Mouse (Mus musculus) forebrain, embryonic 10.5 days (tissue): ENCODE data around the gene March4. TPM values are rescaled to one million over a fixed set of nuclear protein-coding genes. Genes with fewer than 3 reads are reported as not detected.

Source experiments
- DNase-seq: peaks from one replicate; pipeline ENCODE4 v3.0.0-alpha.2; 2017; ENCODE audit warnings: low spot score; ENCODE audit errors: extremely low spot score
- H3K27ac ChIP-seq: fragments of 300-500 bp; sonication (generic); 2 replicates; pipeline ENCODE4 v1.5.1; 2016; ENCODE audit warnings: mild to moderate bottlenecking
- H3K27me3 ChIP-seq: fragments of 300-500 bp; sonication (generic); 2 replicates; pipeline ENCODE4 v1.6.1; 2016; ENCODE audit warnings: mild to moderate bottlenecking; ENCODE audit not compliant: poor library complexity, severe bottlenecking
- H3K36me3 ChIP-seq: fragments of 300-500 bp; sonication (generic); replicated peaks from 2 replicates; pipeline ENCODE4 v1.6.1; 2016; ENCODE audit warnings: mild to moderate bottlenecking, moderate library complexity
- H3K4me1 ChIP-seq: fragments of 300-500 bp; sonication (generic); 2 replicates; pipeline ENCODE4 v1.6.1; 2016
- H3K4me3 ChIP-seq: fragments of 300-500 bp; sonication (generic); 2 replicates; pipeline ENCODE4 v1.5.1; 2016; ENCODE audit warnings: mild to moderate bottlenecking, moderate library complexity
- H3K9me3 ChIP-seq: fragments of 300-500 bp; sonication (generic); 2 replicates; pipeline ENCODE4 v1.6.1; 2016; ENCODE audit warnings: mild to moderate bottlenecking, moderate library complexity
- WGBS: fragments of 180-500 bp; shearing (Covaris S2); methylation state at CpG from one replicate; pipeline ENCODE4 v1.1.7; 2016; 5-methylcytosine and 5-hydroxymethylcytosine counted together
- polyA plus RNA-seq: library from polyadenylated mRNA; unstranded; fragments of >200 nt; fragmentation: Nextera tagmentation; extraction: Ambion mirVana; gene quantifications from 2 replicates; pipeline ENCODE4 v1.2.1, GENCODE M21; 2016

Gene March4
- polyA plus RNA-seq, 1 experiment from 2014 or later = not detected

DNA sequence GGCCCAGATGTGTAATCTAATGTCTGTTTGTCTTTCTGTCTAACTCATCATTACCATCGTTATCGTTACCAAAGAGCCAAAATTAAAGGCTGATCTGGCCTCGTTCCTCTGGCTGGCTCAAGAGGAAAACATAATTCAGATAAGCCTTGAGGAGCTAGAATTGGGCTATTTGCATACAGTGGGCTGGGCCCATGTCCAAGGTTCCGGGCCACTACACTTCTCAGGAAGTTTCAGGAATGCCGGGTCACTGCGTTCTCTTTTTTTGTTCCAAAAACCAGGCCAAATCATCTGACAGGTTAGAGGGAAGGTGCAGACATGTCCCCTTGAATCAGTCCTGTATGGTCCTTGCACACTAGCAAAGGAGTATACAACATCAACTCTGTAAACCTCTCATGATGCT, 74.2 kb downstream of the March4 start:
- Histone ChIP-seq H3K4me3 (no peak overlapping the region), H3K27me3 (no peaks in the 10 kb centered on the region), H3K36me3 (no peaks in the 10 kb centered on the region), H3K4me1 (peaks cover 3% of the 10 kb centered on the region; the same call in 1 of the 2 replicates), H3K9me3 (no peaks in the 10 kb centered on the region), H3K27ac (no peak overlapping the region)
- no peak for DNase-seq
- WGBS = 86% methylated on average over 6 of the region's 6 CpGs

DNA sequence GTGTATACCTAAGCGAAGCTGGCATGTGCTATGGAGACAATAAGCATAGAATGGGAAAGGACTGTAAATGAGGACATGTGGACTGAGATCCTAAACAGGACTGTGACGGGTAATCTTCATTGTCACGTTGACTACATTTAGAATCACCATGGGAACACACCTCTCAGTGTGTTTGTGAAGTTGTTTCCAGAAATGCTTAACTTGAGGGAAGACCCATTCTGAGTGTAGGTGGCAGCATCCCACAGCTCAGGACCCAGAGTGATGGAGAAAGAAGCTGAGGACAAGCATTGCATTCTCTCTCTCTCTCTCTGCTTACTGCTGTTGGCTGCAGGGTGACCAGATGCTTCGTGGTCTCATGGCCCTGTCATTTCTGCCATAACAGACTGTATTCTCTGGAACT, 79.1 kb downstream of the March4 start:
- H3K9me3 ChIP-seq = no peaks in the 10 kb centered on the region
- 91% methylated on average over 4 of the region's 4 CpGs for WGBS
- DNase-seq = no peak

DNA sequence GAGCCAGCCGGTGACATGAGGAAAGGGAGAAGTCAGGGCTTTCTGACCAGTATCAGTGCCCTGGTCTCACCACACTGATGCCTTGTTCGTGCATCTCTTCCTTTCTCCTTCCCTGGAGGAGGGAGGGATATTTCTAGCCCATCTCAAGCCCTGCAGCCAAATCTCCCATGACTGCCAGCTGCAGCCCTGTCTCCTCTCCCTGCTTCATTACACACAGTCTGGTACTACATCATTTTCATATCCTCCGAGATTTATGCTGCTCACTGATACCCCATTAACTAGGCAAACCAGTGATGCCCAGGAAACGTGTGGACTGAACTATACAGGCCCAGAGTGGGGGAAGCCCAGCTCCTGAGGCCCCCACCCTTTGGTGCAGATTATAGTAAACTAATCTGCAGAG, 80.8 kb downstream of the March4 start:
- Histone ChIP-seq H3K36me3 (no peaks in the 10 kb centered on the region), H3K27ac (no peak overlapping the region), H3K4me3 (no peak overlapping the region), H3K4me1 (peaks cover 8% of the 10 kb centered on the region), H3K9me3 (no peaks in the 10 kb centered on the region), H3K27me3 (no peaks in the 10 kb centered on the region)
- 88% methylated on average over 4 of the region's 4 CpGs for WGBS
- no peak for DNase-seq

More for the DNA sequence above, 79.1 kb downstream of the March4 start:
- H3K4me1 ChIP-seq = peaks cover 8% of the 10 kb centered on the region
- H3K36me3 ChIP-seq = no peaks in the 10 kb centered on the region
- no peaks in the 10 kb centered on the region for H3K27me3 ChIP-seq
- H3K4me3 ChIP-seq = no peak overlapping the region
- H3K27ac ChIP-seq = no peak overlapping the region

DNA sequence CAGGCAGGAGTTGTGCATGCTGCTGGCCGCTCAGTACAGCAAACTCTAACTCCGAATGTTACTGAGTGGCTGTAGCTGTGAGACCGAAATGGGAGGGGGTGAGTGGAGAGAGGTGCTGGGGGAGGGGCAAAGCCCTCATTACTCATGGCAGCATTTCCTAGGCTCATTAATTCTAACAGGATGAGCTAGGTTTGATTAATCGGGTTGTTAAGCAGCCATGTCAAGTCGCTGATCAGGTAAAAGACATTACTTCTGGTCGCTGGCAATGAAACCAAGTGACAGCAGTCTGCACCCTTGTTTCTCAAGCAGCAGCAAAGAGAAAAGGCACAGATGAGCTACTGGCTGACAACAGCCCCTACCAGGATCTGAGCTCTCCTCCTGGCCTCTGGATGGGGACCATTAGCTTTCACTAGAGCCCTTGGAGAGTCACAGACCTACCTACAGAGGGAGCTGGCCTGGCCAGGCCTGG, 82.0 kb downstream of the March4 start:
- 60% methylated on average over 6 of the region's 6 CpGs for WGBS
- H3K27ac ChIP-seq = no peak overlapping the region

DNA sequence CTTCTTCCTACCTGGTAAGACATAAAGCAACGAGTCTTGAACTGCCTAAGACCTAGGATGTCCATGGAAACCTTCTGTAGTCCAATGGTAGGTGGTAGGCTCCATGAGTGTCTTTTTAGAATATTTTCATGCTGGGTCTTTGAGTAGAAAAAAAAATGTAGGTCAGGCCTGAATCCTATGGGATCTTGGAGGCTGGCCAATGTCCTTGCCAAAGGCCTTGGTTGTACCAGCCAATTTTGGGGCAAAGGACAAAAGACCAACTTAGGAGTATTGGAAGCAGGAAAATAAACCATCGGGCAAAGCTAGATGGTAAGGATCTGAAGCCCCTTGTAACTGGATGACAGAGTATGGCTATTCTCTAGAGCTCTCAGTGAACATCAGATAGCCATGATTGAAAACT, 83.9 kb downstream of the March4 start:
- Histone ChIP-seq H3K4me3 (no peak overlapping the region), H3K27ac (no peak overlapping the region), H3K9me3 (no peaks in the 10 kb centered on the region), H3K4me1 (peaks cover 8% of the 10 kb centered on the region), H3K27me3 (no peaks in the 10 kb centered on the region), H3K36me3 (no peaks in the 10 kb centered on the region)
- 90% methylated on average over 2 of the region's 2 CpGs for WGBS
- DNase-seq = no peak

More for the DNA sequence above, 82.0 kb downstream of the March4 start:
- Histone ChIP-seq H3K4me1 (peaks cover 8% of the 10 kb centered on the region), H3K9me3 (no peaks in the 10 kb centered on the region), H3K36me3 (no peaks in the 10 kb centered on the region), H3K4me3 (no peak overlapping the region), H3K27me3 (no peaks in the 10 kb centered on the region)
- no peak for DNase-seq

DNA sequence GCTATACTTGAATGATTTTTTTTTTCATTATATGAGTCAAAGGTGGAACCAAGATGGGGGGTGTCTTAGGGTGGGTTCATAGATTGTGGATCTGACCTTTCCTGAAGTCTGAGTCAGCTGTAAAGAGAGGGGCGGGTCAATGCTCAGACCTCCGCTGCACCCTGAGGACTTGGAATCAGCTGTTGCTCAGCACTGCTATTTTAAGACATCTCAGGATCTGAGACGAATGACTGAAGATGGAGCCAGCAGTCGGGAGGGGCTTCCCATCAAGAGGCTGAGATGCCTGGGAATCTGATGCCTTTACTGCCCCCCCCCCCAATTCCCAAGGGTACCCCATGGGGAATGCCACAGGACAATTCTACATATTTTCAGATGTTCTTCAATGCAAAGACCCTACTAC, 85.9 kb downstream of the March4 start:
- no peak overlapping the region for H3K27ac ChIP-seq
- 86% methylated on average over 4 of the region's 4 CpGs for WGBS
- no peaks in the 10 kb centered on the region for H3K9me3 ChIP-seq
- no peaks in the 10 kb centered on the region for H3K36me3 ChIP-seq
- H3K4me3 ChIP-seq = no peak overlapping the region
- peaks cover 8% of the 10 kb centered on the region for H3K4me1 ChIP-seq
- no peaks in the 10 kb centered on the region for H3K27me3 ChIP-seq
- no peak for DNase-seq

DNA sequence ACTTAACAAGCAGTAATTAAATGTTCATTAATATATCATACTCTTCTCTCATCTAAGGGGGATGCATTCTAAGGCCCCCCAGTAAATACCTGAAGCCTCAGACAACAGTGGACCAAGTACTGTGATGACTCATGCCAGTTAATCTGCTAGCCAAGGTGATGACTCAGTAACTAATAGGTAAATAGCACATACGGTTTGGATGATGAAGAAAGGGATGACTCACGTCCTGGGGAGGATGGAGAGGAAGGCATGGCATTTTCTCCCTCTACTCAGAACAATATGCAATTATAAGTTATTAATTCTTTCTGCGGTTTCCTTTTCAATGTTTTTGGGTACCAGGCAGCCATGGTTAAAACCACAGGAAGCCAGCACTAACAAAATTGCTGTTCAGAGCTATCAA, 87.0 kb downstream of the March4 start:
- no peaks in the 10 kb centered on the region for H3K9me3 ChIP-seq
- no peak for DNase-seq
- WGBS = 87% methylated on average over 3 of the region's 3 CpGs
- H3K27ac ChIP-seq = no peak overlapping the region
- H3K4me3 ChIP-seq = no peak overlapping the region
- peaks cover 4% of the 10 kb centered on the region for H3K4me1 ChIP-seq
- H3K36me3 ChIP-seq = no peaks in the 10 kb centered on the region
- no peaks in the 10 kb centered on the region for H3K27me3 ChIP-seq

DNA sequence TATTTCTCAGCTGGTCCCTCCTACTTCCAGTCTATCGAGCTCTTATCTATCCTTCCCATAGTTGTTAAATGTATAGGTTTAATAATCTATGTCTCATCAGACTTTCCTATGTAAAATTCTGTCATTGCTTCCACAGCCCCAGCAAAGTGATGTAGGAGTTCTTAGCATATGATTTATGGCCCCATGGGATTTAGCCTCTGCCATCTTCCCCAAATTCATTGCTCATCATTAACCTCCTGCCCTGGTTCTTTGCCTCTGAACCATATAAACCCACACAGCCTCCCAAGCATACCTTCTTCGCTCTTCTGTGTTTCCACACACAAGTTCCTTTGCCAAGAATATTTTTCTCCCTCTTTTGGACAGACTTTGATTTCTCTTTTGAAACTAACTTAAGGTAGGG, 94.0 kb downstream of the March4 start:
- 0 out of 2 replicates have a peak, but pooled peaks cover 4% of the 10 kb centered on the region for H3K4me1 ChIP-seq
- WGBS = 92% methylated on average over 2 of the region's 2 CpGs

DNA sequence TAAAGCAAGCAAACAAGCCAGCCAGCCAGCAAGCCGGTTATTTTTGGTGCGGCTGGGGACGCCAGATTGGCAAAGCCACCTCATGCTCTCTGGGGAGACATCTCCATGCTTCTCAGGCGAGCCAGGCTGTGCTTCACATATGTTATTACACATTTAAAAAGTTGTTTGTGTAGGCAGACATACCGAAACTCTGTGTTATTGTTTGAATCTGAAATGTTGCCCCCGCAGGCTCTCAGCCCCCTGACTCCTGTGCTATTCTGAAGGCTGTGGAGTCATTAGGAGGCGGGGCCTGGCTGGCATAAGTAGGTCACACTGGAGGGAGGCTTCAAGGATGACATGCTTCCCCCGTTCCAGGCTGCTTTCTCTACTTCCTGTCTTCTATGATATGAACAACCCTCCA, 97.6 kb downstream of the March4 start:
- 85% methylated on average over 8 of the region's 8 CpGs for WGBS

More for the DNA sequence above, 94.0 kb downstream of the March4 start:
- Histone ChIP-seq H3K27me3 (no peaks in the 10 kb centered on the region), H3K9me3 (no peaks in the 10 kb centered on the region), H3K36me3 (no peaks in the 10 kb centered on the region), H3K27ac (no peak overlapping the region), H3K4me3 (no peak overlapping the region)
- DNase-seq = no peak

DNA sequence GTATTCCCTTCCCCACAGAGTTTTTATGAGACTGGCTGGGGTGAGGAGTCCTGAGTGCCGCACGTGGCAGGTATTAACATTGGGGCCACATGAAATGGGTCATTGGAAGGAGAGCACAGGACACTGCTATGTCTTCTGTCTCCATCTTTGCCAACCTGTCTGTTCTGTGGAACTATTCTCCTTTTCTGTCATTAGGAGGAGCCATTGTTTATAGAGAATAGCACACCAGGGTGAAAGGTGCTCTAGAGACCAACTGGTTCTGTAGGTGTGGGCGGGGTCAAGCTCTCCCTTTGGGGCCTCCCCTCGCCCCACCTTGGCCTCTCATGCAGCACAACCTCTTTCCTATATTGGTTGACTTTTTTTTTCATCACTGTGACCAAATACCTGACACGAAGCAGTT, 99.8 kb downstream of the March4 start:
- Histone ChIP-seq H3K27me3 (no peaks in the 10 kb centered on the region), H3K36me3 (no peaks in the 10 kb centered on the region), H3K9me3 (no peaks in the 10 kb centered on the region), H3K4me3 (no peak overlapping the region), H3K4me1 (0 out of 2 replicates have a peak, but pooled peaks cover 6% of the 10 kb centered on the region), H3K27ac (no peak overlapping the region)
- no peak for DNase-seq
- WGBS = 80% methylated on average over 5 of the region's 5 CpGs

More for the DNA sequence above, 97.6 kb downstream of the March4 start:
- Histone ChIP-seq H3K4me3 (no peak overlapping the region), H3K27ac (no peak overlapping the region), H3K27me3 (no peaks in the 10 kb centered on the region), H3K4me1 (0 out of 2 replicates have a peak, but pooled peaks cover 4% of the 10 kb centered on the region), H3K36me3 (no peaks in the 10 kb centered on the region), H3K9me3 (no peaks in the 10 kb centered on the region)
- DNase-seq = no peak

DNA sequence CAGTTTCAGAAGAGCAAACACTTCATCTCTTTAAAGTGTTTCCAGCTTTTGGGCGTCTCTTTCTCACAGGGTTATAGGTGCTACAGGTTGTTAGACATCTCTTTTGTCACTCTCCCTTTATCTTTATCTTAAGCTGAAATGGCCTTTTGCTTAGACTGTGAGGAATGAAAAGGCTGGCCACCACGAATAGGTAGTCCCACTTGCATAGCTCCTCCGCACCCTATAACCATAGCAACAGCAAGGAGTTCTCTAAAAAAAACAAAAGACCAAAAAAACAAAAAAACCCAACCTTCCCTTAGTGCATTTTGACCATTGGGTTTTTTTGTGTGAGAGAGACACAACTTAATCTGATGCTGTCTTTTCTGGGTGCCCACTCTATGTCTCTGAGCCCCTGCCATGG, 102.2 kb downstream of the March4 start:
- Histone ChIP-seq H3K36me3 (no peaks in the 10 kb centered on the region), H3K9me3 (no peaks in the 10 kb centered on the region), H3K27me3 (no peaks in the 10 kb centered on the region), H3K4me3 (no peak overlapping the region), H3K4me1 (0 out of 2 replicates have a peak, but pooled peaks cover 2% of the 10 kb centered on the region), H3K27ac (no peak overlapping the region)
- DNase-seq = no peak
- WGBS = 74% methylated on average over 3 of the region's 3 CpGs

DNA sequence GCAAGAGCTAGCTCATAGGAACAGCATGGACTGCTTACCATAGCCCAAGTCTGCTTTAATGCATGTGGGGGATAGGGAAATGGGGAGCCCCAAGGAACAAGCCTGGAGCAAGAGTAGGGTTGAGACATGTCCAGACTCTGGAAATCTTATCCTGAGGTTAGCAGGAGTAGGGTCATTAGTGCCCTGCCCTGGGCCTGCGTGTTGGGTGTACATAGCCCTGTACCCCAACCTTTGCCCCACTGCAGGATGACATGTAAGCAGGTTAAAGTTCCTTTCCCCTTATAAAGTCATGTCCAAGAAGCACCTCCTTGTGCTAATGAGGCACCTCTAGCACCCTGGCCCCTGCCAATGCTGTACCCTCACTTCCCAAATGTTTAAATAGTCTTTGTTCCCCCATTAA, 104.2 kb downstream of the March4 start:
- H3K36me3 ChIP-seq = no peaks in the 10 kb centered on the region
- no peak overlapping the region for H3K27ac ChIP-seq
- no peaks in the 10 kb centered on the region for H3K9me3 ChIP-seq
- no peak for DNase-seq
- no peaks in the 10 kb centered on the region for H3K27me3 ChIP-seq
- no peak overlapping the region for H3K4me3 ChIP-seq
- 0 out of 2 replicates have a peak, but pooled peaks cover 2% of the 10 kb centered on the region for H3K4me1 ChIP-seq
- 90% methylated on average over 1 of the region's 1 CpGs for WGBS

DNA sequence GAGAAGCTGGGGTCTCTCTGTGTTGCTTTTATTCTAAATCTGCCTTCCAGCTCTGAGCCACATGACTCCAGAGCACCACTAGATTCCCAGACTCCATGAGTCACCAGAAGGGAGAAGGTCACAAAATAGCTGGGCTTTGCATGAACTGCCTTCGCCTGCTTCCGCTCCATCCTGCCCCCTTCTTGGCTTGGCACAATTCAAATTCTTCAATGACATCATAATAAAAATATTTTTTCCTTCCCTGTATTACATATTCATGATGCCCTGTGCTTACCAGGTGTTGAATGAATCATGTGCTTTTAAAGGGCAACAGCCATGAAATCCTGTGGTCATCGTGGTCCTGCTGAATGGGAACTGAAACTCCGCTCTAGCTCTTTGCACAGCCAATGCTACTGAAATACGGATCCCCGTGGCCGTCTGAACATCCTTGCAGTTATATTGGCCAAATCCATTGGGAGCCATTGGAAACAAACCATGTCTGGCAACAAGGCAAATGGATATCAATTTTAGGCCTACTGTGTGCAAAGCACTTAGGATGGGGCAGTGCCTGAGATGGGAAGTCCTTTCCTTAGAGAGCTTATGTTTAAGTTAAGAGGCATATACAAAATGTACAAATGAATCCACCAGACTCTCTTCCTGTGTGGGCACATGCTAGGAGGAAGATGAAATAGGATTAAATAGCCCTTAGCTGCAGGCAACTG, 107.5 kb downstream of the March4 start:
- 0 out of 2 replicates have a peak, but pooled peaks cover 2% of the 10 kb centered on the region for H3K4me1 ChIP-seq
- 95% methylated on average over 7 of the region's 7 CpGs for WGBS

More for the DNA sequence above, 107.5 kb downstream of the March4 start:
- DNase-seq = no peak
- Histone ChIP-seq H3K27me3 (no peaks in the 10 kb centered on the region), H3K9me3 (no peaks in the 10 kb centered on the region), H3K4me3 (no peak overlapping the region), H3K27ac (no peak overlapping the region), H3K36me3 (no peaks in the 10 kb centered on the region)
